Mouse (Mus musculus): ENCODE data around the gene Cactin. TPM values are rescaled to one million over a fixed set of nuclear protein-coding genes. Genes with fewer than 3 reads are reported as not detected.

Cactin gene
- 30.1 and 30.5 TPM in 2 replicates for polyA plus RNA-seq (2014; fragmentation: Nextera tagmentation; extraction: Ambion mirVana)

- under 1% methylated on average over 68 of the region's 68 CpGs for WGBS
- Histone ChIP-seq H3K4me1 (ENCODE audit: control insufficient read depth, insufficient read depth, low read length) (peaks cover 6% of the 10 kb centered on the region), H3K27ac (replicated peaks; ENCODE audit: low read depth, low read length) (peak within 1 kb of the TSS; percentile 68), H3K9ac (replicated peaks; ENCODE audit: low read length) (peak within 1 kb of the TSS; percentile 85), H3K4me2 (ENCODE audit: low read depth, low read length) (peak within 1 kb of the TSS; percentile 81), H3K9me3 (replicated peaks; ENCODE audit: control insufficient read depth, low read length) (no peaks in the 10 kb centered on the region), H3K27me3 (ENCODE audit: control insufficient read depth, insufficient read depth, low read length) (no peaks in the 10 kb centered on the region), H3K36me3 (replicated peaks; ENCODE audit: control insufficient read depth, insufficient read depth, low read depth, low read length) (peaks cover 15% of the 10 kb centered on the region), H3K4me3 (ENCODE audit: low read depth, low read length) (peak within 1 kb of the TSS; percentile 96)
- ATAC-seq (replicated peaks; ENCODE audit: insufficient number of reproducible peaks, low FRiP score, low TSS enrichment, low read depth) (peak; percentile 87), DNase-seq (ENCODE audit: low spot score) (peak; percentile 100)
Observed at GRCm38 (mm10) chr10:81320550-81321347, at the start of gene Cactin. Gene Cactin, plus strand, starts transcription at chr10:81321103.

GRCm38 (mm10) chr10:81272356-81272755 is 48.5 kb upstream of the Cactin start:
- ATAC-seq (replicated peaks; ENCODE audit: insufficient number of reproducible peaks, low FRiP score, low TSS enrichment, low read depth) (no peak), DNase-seq (ENCODE audit: low spot score) (no peak)
- WGBS = 95% methylated on average over 21 of the region's 21 CpGs
- Histone ChIP-seq H3K4me3 (ENCODE audit: low read depth, low read length) (no peak overlapping the region), H3K4me2 (ENCODE audit: low read depth, low read length) (no peak overlapping the region), H3K9me3 (replicated peaks; ENCODE audit: control insufficient read depth, low read length) (no peaks in the 10 kb centered on the region), H3K27me3 (ENCODE audit: control insufficient read depth, insufficient read depth, low read length) (no peaks in the 10 kb centered on the region), H3K9ac (replicated peaks; ENCODE audit: low read length) (0 out of 2 replicates have a peak overlapping the region, but pooled peaks have one; percentile 9), H3K36me3 (replicated peaks; ENCODE audit: control insufficient read depth, insufficient read depth, low read depth, low read length) (peaks cover 4% of the 10 kb centered on the region), H3K27ac (replicated peaks; ENCODE audit: low read depth, low read length) (no peak overlapping the region), H3K4me1 (ENCODE audit: control insufficient read depth, insufficient read depth, low read length) (no peaks in the 10 kb centered on the region)

GRCm38 (mm10) chr10:81273842-81274241 is 47.1 kb upstream of the Cactin start:
- 93% methylated on average over 19 of the region's 19 CpGs for WGBS
- H3K9me3 ChIP-seq (replicated peaks; ENCODE audit: control insufficient read depth, low read length) = no peaks in the 10 kb centered on the region
- H3K36me3 ChIP-seq (replicated peaks; ENCODE audit: control insufficient read depth, insufficient read depth, low read depth, low read length) = peaks cover 4% of the 10 kb centered on the region
- H3K27me3 ChIP-seq (ENCODE audit: control insufficient read depth, insufficient read depth, low read length) = no peaks in the 10 kb centered on the region
- no peak overlapping the region for H3K9ac ChIP-seq (replicated peaks; ENCODE audit: low read length)
- H3K27ac ChIP-seq (replicated peaks; ENCODE audit: low read depth, low read length) = no peak overlapping the region
- H3K4me3 ChIP-seq (ENCODE audit: low read depth, low read length) = no peak overlapping the region
- H3K4me1 ChIP-seq (ENCODE audit: control insufficient read depth, insufficient read depth, low read length) = no peaks in the 10 kb centered on the region
- DNase-seq (ENCODE audit: low spot score) = no peak
- ATAC-seq (replicated peaks; ENCODE audit: insufficient number of reproducible peaks, low FRiP score, low TSS enrichment, low read depth) = no peak
- H3K4me2 ChIP-seq (ENCODE audit: low read depth, low read length) = no peak overlapping the region

- Histone ChIP-seq H3K27ac (replicated peaks; ENCODE audit: low read depth, low read length) (no peak overlapping the region), H3K4me2 (ENCODE audit: low read depth, low read length) (no peak overlapping the region), H3K36me3 (replicated peaks; ENCODE audit: control insufficient read depth, insufficient read depth, low read depth, low read length) (no peaks in the 10 kb centered on the region; the same call in 1 of the 2 replicates), H3K4me3 (ENCODE audit: low read depth, low read length) (no peak overlapping the region), H3K9me3 (replicated peaks; ENCODE audit: control insufficient read depth, low read length) (no peaks in the 10 kb centered on the region), H3K4me1 (ENCODE audit: control insufficient read depth, insufficient read depth, low read length) (no peaks in the 10 kb centered on the region; the same call in 1 of the 2 replicates), H3K9ac (replicated peaks; ENCODE audit: low read length) (no peak overlapping the region), H3K27me3 (ENCODE audit: control insufficient read depth, insufficient read depth, low read length) (no peaks in the 10 kb centered on the region; the same call in 1 of the 2 replicates)
- DNase-seq (ENCODE audit: low spot score) (no peak), ATAC-seq (replicated peaks; ENCODE audit: insufficient number of reproducible peaks, low FRiP score, low TSS enrichment, low read depth) (no peak)
- WGBS = 80% methylated on average over 22 of the region's 22 CpGs
Observed at GRCm38 (mm10) chr10:81277676-81278075, 43.2 kb upstream of the Cactin start.

- peaks cover 15% of the 10 kb centered on the region for H3K27me3 ChIP-seq (ENCODE audit: control insufficient read depth, insufficient read depth, low read length)
Observed at GRCm38 (mm10) chr10:81279496-81279895, 41.4 kb upstream of the Cactin start.

GRCm38 (mm10) chr10:81284189-81284588 is 36.7 kb upstream of the Cactin start:
- no peak for ATAC-seq (replicated peaks; ENCODE audit: insufficient number of reproducible peaks, low FRiP score, low TSS enrichment, low read depth)
- Histone ChIP-seq H3K4me3 (ENCODE audit: low read depth, low read length) (no peak overlapping the region), H3K27ac (replicated peaks; ENCODE audit: low read depth, low read length) (no peak overlapping the region), H3K27me3 (ENCODE audit: control insufficient read depth, insufficient read depth, low read length) (peaks cover 29% of the 10 kb centered on the region), H3K9ac (replicated peaks; ENCODE audit: low read length) (no peak overlapping the region), H3K4me2 (ENCODE audit: low read depth, low read length) (no peak overlapping the region), H3K9me3 (replicated peaks; ENCODE audit: control insufficient read depth, low read length) (no peaks in the 10 kb centered on the region), H3K4me1 (ENCODE audit: control insufficient read depth, insufficient read depth, low read length) (no peaks in the 10 kb centered on the region; the same call in 1 of the 2 replicates), H3K36me3 (replicated peaks; ENCODE audit: control insufficient read depth, insufficient read depth, low read depth, low read length) (no peaks in the 10 kb centered on the region)
- DNase-seq (ENCODE audit: low spot score) = no peak
- 57% methylated on average over 6 of the region's 6 CpGs for WGBS

More at GRCm38 (mm10) chr10:81279496-81279895, 41.4 kb upstream of the Cactin start:
- WGBS = 40% methylated on average over 10 of the region's 10 CpGs
- no peaks in the 10 kb centered on the region for H3K9me3 ChIP-seq (replicated peaks; ENCODE audit: control insufficient read depth, low read length)
- no peak overlapping the region for H3K9ac ChIP-seq (replicated peaks; ENCODE audit: low read length)
- H3K4me2 ChIP-seq (ENCODE audit: low read depth, low read length) = no peak overlapping the region
- ATAC-seq (replicated peaks; ENCODE audit: insufficient number of reproducible peaks, low FRiP score, low TSS enrichment, low read depth) = no peak
- H3K27ac ChIP-seq (replicated peaks; ENCODE audit: low read depth, low read length) = no peak overlapping the region
- H3K36me3 ChIP-seq (replicated peaks; ENCODE audit: control insufficient read depth, insufficient read depth, low read depth, low read length) = no peaks in the 10 kb centered on the region
- H3K4me3 ChIP-seq (ENCODE audit: low read depth, low read length) = no peak overlapping the region
- H3K4me1 ChIP-seq (ENCODE audit: control insufficient read depth, insufficient read depth, low read length) = no peaks in the 10 kb centered on the region; the same call in 1 of the 2 replicates
- no peak for DNase-seq (ENCODE audit: low spot score)

- H3K9ac ChIP-seq (replicated peaks; ENCODE audit: low read length) = no peak overlapping the region
- 9% methylated on average over 17 of the region's 17 CpGs for WGBS
- no peaks in the 10 kb centered on the region for H3K4me1 ChIP-seq (ENCODE audit: control insufficient read depth, insufficient read depth, low read length)
- no peaks in the 10 kb centered on the region for H3K36me3 ChIP-seq (replicated peaks; ENCODE audit: control insufficient read depth, insufficient read depth, low read depth, low read length)
- peak overlapping the region; percentile 7; the same call in 1 of the 2 replicates for H3K4me2 ChIP-seq (ENCODE audit: low read depth, low read length)
- peaks cover 29% of the 10 kb centered on the region for H3K27me3 ChIP-seq (ENCODE audit: control insufficient read depth, insufficient read depth, low read length)
- DNase-seq (ENCODE audit: low spot score) (peak; percentile 30), ATAC-seq (replicated peaks; ENCODE audit: insufficient number of reproducible peaks, low FRiP score, low TSS enrichment, low read depth) (no peak)
- H3K4me3 ChIP-seq (ENCODE audit: low read depth, low read length) = no peak overlapping the region; the same call in 1 of the 2 replicates
- H3K27ac ChIP-seq (replicated peaks; ENCODE audit: low read depth, low read length) = no peak overlapping the region
- no peaks in the 10 kb centered on the region for H3K9me3 ChIP-seq (replicated peaks; ENCODE audit: control insufficient read depth, low read length)
Observed at GRCm38 (mm10) chr10:81284719-81285118, 36.2 kb upstream of the Cactin start.

Data from embryonic facial prominence, embryonic 11.5 days (tissue).